Mouse (Mus musculus) E14TG2a.4 (cell line): ENCODE results near the gene Hsf4.
"Not testable (repeated sequence)": the region's sequence is repeated elsewhere in the genome, so short reads cannot be mapped to it uniquely, and the experiment has no call there.

Experiments
- H3K27me3 ChIP-seq: 2 replicates; pipeline ENCODE4 v1.6.1; 2014; ENCODE audit warnings: low read length, control low read depth; ENCODE audit not compliant: insufficient read depth
- H3K36me3 ChIP-seq: 2 replicates; pipeline ENCODE4 v1.6.1; 2014; ENCODE audit warnings: low read length, control low read depth; ENCODE audit not compliant: insufficient read depth
- H3K4me1 ChIP-seq: replicated peaks from 2 replicates; pipeline ENCODE4 v1.6.1; 2014; ENCODE audit warnings: low read depth, low read length, control low read depth
- H3K4me3 ChIP-seq: replicated peaks from 2 replicates; pipeline ENCODE4 v1.5.1; 2014; ENCODE audit warnings: mild to moderate bottlenecking, low read length
- H3K9me3 ChIP-seq: 2 replicates; pipeline ENCODE4 v1.6.1; 2014; ENCODE audit warnings: low read length, control low read depth
- CTCF ChIP-seq: conservative IDR thresholded peaks from 2 replicates; pipeline ENCODE4 v1.5.1; 2014; ENCODE audit warnings: low read length
- NANOG ChIP-seq: IDR thresholded peaks from 2 replicates; pipeline ENCODE4 v1.6.1; 2014; ENCODE audit warnings: borderline replicate concordance, low read length, mixed read lengths
- POU5F1 ChIP-seq: IDR thresholded peaks from 2 replicates; pipeline ENCODE4 v1.6.1; 2014; ENCODE audit warnings: low read length, borderline replicate concordance

The Hsf4 gene

DNA sequence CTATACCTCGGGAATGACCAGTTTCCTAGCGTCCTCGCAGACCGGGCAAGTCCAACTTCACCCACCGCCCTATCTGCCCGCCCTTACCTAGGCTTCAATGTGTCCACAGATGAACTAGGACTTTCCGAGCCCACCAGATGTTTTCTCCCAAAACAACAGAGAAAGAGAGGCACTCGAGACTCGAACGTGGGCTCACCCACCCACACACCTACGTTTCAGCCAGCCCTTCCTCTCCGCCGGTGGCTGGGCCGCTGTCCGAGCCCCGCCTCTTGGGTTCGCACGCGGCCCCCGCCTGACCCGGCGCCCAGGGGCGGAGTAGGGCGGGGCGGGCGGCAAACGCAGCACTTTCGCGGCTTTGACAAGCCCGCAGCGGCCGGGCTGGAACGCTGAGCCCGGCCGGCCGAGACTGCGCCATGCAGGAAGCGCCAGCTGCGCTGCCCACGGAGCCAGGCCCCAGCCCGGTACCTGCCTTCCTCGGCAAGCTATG, at the start of gene Hsf4:
TSS of gene Hsf4 (plus strand) at position 341 of the 487 bp plus-strand sequence.
- Histone ChIP-seq H3K4me3 (peak within 1 kb of the TSS; percentile 78), H3K4me1 (peaks cover 64% of the 10 kb centered on the region), H3K9me3 (no peaks in the 10 kb centered on the region), H3K36me3 (no peaks in the 10 kb centered on the region), H3K27me3 (peaks cover 97% of the 10 kb centered on the region)
- TF ChIP-seq POU5F1 (no peak), CTCF (no peak), NANOG (no peak)

DNA sequence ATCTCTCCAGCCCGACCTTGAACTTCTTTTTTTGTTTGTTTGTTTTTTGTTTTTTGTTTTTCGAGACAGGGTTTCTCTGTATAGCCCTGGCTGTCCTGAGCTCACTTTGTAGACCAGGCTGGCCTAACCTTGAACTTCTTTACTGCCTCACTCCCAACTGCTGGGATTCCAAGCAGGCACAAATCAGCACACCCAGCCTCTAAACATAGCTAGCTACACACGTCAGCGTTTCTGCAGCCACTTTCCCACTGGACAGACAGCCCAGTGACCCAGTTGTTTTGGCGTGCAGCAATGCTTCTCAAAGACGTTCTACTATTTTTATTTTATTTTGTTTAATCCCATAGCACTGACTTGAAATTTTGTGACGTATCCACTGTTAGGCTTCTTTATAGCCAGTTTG, 45.8 kb upstream of the Hsf4 start:
- peak overlapping the region; percentile 98 for H3K4me3 ChIP-seq

DNA sequence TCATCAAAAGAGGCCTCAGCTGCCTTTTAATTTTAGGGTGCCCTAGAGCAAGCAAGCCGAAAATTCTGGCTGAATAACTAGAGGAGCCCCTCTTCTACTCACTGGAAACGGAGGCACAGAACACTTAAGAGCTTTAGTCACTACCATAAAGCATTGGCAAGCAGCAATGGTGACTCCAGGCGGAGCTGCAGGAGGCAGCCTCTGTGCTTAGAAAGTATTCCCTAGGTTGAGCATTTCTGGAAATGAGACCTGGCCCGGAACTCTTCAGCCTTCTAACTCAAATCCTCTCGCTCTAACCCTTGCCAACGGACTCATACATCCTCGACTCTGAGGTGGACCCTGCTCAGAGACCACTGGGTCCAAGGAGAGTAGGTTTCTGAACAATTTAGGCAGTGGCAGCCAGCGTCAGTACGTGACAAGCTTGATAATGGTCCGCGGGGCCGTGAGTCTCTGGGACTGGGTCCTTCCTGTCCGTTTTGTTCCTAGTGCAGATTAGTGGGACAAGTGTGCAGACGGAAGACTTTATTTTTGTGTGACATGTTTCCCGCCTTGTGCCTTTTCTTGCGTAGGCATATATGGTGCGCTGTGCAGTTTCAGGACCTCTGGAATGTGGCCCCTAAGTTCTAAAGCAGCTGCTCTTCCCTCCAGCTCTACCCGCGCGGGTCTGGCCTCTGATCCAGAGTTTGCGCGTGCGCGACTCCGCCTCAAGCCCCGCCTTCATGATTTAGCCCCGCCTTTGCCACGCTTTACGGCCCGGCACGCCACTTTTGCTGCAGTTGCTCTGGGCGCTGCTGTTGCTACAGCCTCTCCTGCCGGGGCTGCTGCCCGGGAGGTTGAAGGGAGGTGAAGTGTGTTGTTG, 45.0 kb upstream of the Hsf4 start, which contains the start of gene D230025D16Rik:
TSS of gene D230025D16Rik (plus strand) at position 733 of the 859 bp plus-strand sequence.
- TF ChIP-seq CTCF: no peak
- TF ChIP-seq NANOG: no peak
- no peak for TF ChIP-seq POU5F1
- H3K9me3 ChIP-seq: no peaks in the 10 kb centered on the region
- H3K36me3 ChIP-seq: peaks cover 19% of the 10 kb centered on the region
- H3K27me3 ChIP-seq: no peaks in the 10 kb centered on the region
- peaks cover 60% of the 10 kb centered on the region for H3K4me1 ChIP-seq
- peak within 1 kb of the TSS; percentile 98 for H3K4me3 ChIP-seq

More for the DNA sequence above, 45.8 kb upstream of the Hsf4 start:
- no peak for TF ChIP-seq NANOG
- no peak for TF ChIP-seq POU5F1
- no peak for TF ChIP-seq CTCF
- Histone ChIP-seq H3K36me3 (peaks cover 11% of the 10 kb centered on the region; the same call in 1 of the 2 replicates), H3K9me3 (no peaks in the 10 kb centered on the region), H3K27me3 (no peaks in the 10 kb centered on the region), H3K4me1 (peaks cover 53% of the 10 kb centered on the region)

- Histone ChIP-seq H3K4me1 (peaks cover 66% of the 10 kb centered on the region), H3K9me3 (no peaks in the 10 kb centered on the region), H3K27me3 (no peaks in the 10 kb centered on the region), H3K36me3 (peaks cover 19% of the 10 kb centered on the region), H3K4me3 (peak overlapping the region; percentile 98)
- TF ChIP-seq POU5F1: no peak
- no peak for TF ChIP-seq CTCF
- no peak for TF ChIP-seq NANOG
Observed at GRCm38 (mm10) chr8:105225272-105225593, 44.4 kb upstream of the Hsf4 start.

DNA sequence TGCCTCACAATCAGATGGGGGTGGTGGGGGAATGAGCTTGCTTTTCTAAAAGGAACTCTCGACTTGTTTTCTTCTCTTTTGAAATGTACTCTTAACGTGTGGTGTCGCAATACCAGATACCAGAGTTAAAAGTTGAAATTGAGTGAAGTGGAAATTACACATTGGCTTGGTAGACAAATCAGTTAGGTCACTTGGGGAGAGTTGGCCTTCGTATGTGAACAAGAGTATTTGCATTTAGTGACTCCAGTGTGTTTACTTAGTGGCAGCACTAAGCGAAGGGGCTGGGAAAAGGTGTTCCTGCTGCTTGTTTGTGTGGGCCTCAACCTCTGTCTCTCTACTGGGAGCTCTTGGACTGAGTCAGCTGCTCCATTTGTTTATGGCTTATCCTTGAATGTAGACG, 43.7 kb upstream of the Hsf4 start:
- no peaks in the 10 kb centered on the region for H3K9me3 ChIP-seq
- H3K4me1 ChIP-seq: peaks cover 73% of the 10 kb centered on the region
- H3K36me3 ChIP-seq: peaks cover 19% of the 10 kb centered on the region
- H3K27me3 ChIP-seq: no peaks in the 10 kb centered on the region
- peak overlapping the region; percentile 98 for H3K4me3 ChIP-seq
- TF ChIP-seq CTCF (no peak), NANOG (no peak)

GRCm38 (mm10) chr8:105231503-105232320, 37.9 kb upstream of the Hsf4 start:
- Histone ChIP-seq H3K4me1 (peaks cover 97% of the 10 kb centered on the region), H3K4me3 (peak overlapping the region; percentile 46), H3K36me3 (peaks cover 49% of the 10 kb centered on the region), H3K27me3 (no peaks in the 10 kb centered on the region), H3K9me3 (no peaks in the 10 kb centered on the region)
- TF ChIP-seq NANOG (peak; percentile 14; the same call in 1 of the 2 replicates), POU5F1 (no peak), CTCF (no peak)

- H3K4me1 ChIP-seq: peaks cover 97% of the 10 kb centered on the region
- peak overlapping the region; percentile 5; the same call in 1 of the 2 replicates for H3K4me3 ChIP-seq
- peaks cover 53% of the 10 kb centered on the region for H3K36me3 ChIP-seq
- H3K9me3 ChIP-seq, H3K27me3 ChIP-seq: not testable (repeated sequence)
Observed at GRCm38 (mm10) chr8:105232321-105232693, 37.3 kb upstream of the Hsf4 start.

GRCm38 (mm10) chr8:105233126-105233935, 36.3 kb upstream of the Hsf4 start:
- H3K4me1 ChIP-seq: peaks cover 97% of the 10 kb centered on the region
- TF ChIP-seq NANOG (peak; percentile 72; the same call in 1 of the 2 replicates), POU5F1 (no peak)
- no peaks in the 10 kb centered on the region for H3K27me3 ChIP-seq
- no peaks in the 10 kb centered on the region for H3K9me3 ChIP-seq
- H3K36me3 ChIP-seq: peaks cover 56% of the 10 kb centered on the region
- H3K4me3 ChIP-seq: 0 out of 2 replicates have a peak overlapping the region, but pooled peaks have one; percentile 5
